Mouse (Mus musculus) intestine, embryonic 14.5 days (tissue): ENCODE data around the gene Aars. TPM values are rescaled to one million over a fixed set of nuclear protein-coding genes. Genes with fewer than 3 reads are reported as not detected.
"Not testable (repeated sequence)": the region's sequence is repeated elsewhere in the genome, so short reads cannot be mapped to it uniquely, and the experiment has no call there.

Experiments used
- ATAC-seq: fragments of 200-750 bp; cut with Nextera tagmentation; replicated peaks from 2 replicates; pipeline ENCODE4 v1.8.0; 2017; ENCODE audit warnings: low read depth, moderate number of reproducible peaks, moderate TSS enrichment, moderate library complexity; ENCODE audit not compliant: low FRiP score, low TSS enrichment
- DNase-seq: peaks from one replicate; pipeline ENCODE4 v3.0.0-alpha.2; 2018; ENCODE audit warnings: low spot score
- H3K27ac ChIP-seq: fragments of 300-500 bp; sonication (generic); 2 replicates; pipeline ENCODE4 v1.5.1; 2014; ENCODE audit warnings: low read depth, mild to moderate bottlenecking, control low read depth
- H3K27me3 ChIP-seq: fragments of 300-500 bp; sonication (generic); replicated peaks from 2 replicates; pipeline ENCODE4 v1.6.1; 2014; ENCODE audit warnings: low read length, control low read depth; ENCODE audit not compliant: control insufficient read depth, insufficient read depth
- H3K36me3 ChIP-seq: fragments of 300-500 bp; sonication (generic); 2 replicates; pipeline ENCODE4 v1.6.1; 2014; ENCODE audit warnings: low read length, control low read depth; ENCODE audit not compliant: control insufficient read depth, insufficient read depth
- H3K4me1 ChIP-seq: fragments of 300-500 bp; sonication (generic); replicated peaks from 2 replicates; pipeline ENCODE4 v1.6.1; 2014; ENCODE audit warnings: low read length, control low read depth, mixed read lengths; ENCODE audit not compliant: control insufficient read depth, insufficient read depth
- H3K4me2 ChIP-seq: fragments of 300-500 bp; sonication (generic); 2 replicates; pipeline ENCODE4 v1.6.1; 2014; ENCODE audit warnings: low read length
- H3K4me3 ChIP-seq: fragments of 300-500 bp; sonication (generic); 2 replicates; pipeline ENCODE4 v1.5.1; 2014; ENCODE audit warnings: low read depth, low read length, control low read depth, mixed read lengths
- H3K9ac ChIP-seq: fragments of 300-500 bp; sonication (generic); 2 replicates; pipeline ENCODE4 v1.6.1; 2014; ENCODE audit warnings: mild to moderate bottlenecking, low read length
- H3K9me3 ChIP-seq: fragments of 300-500 bp; sonication (generic); 2 replicates; pipeline ENCODE4 v1.6.1; 2016; ENCODE audit warnings: low read length, control low read depth; ENCODE audit not compliant: control insufficient read depth
- WGBS: fragments of 180-500 bp; shearing (Covaris S2); extraction: QIAGEN DNeasy Blood & Tissue Kit; methylation state at CpG from one replicate; pipeline ENCODE4 v1.1.7; 2014; 5-methylcytosine and 5-hydroxymethylcytosine counted together
- polyA plus RNA-seq: library from polyadenylated mRNA; unstranded; fragments of >200 nt; fragmentation: Nextera tagmentation; extraction: Ambion mirVana; gene quantifications from 2 replicates; pipeline ENCODE4 v1.2.1, GENCODE M21; 2014

Gene Aars
- polyA plus RNA-seq, result 52.7 and 55.5 TPM in 2 replicates

- Histone ChIP-seq H3K4me2 (peak within 1 kb of the TSS; percentile 79), H3K36me3 (peaks cover 15% of the 10 kb centered on the region), H3K9me3 (no peaks in the 10 kb centered on the region), H3K27ac (peak within 1 kb of the TSS; percentile 72), H3K4me3 (peak within 1 kb of the TSS; percentile 77), H3K27me3 (no peaks in the 10 kb centered on the region), H3K9ac (peak within 1 kb of the TSS; percentile 81), H3K4me1 (peaks cover 14% of the 10 kb centered on the region)
- WGBS, result 95% methylated on average over 7 of the region's 7 CpGs
- ATAC-seq (no peak), DNase-seq (no peak)
Measured at GRCm38 (mm10) chr8:111032916-111033315, at the start of gene Aars. TSS of gene Aars (plus strand) at chr8:111033144.

GRCm38 (mm10) chr8:110987805-110988744, 44.9 kb upstream of the Aars start:
- Histone ChIP-seq H3K4me2 (no peak overlapping the region), H3K27me3 (no peaks in the 10 kb centered on the region), H3K9me3 (no peaks in the 10 kb centered on the region), H3K36me3 (peaks cover 89% of the 10 kb centered on the region), H3K27ac (no peak overlapping the region), H3K4me3 (no peak overlapping the region), H3K4me1 (no peaks in the 10 kb centered on the region), H3K9ac (no peak overlapping the region)
- ATAC-seq (no peak), DNase-seq (no peak)
- 86% methylated on average over 8 of the region's 8 CpGs for WGBS

- H3K36me3 ChIP-seq, result peaks cover 73% of the 10 kb centered on the region
- no peak for ATAC-seq
- WGBS, result 83% methylated on average over 9 of the region's 9 CpGs
Measured at GRCm38 (mm10) chr8:110990017-110990416, 42.9 kb upstream of the Aars start.

GRCm38 (mm10) chr8:110996641-110997430, 36.1 kb upstream of the Aars start:
- Histone ChIP-seq H3K27ac (peak overlapping the region; percentile 80), H3K36me3 (peaks cover 15% of the 10 kb centered on the region), H3K4me3 (peak overlapping the region; percentile 98), H3K9me3 (no peaks in the 10 kb centered on the region), H3K9ac (peak overlapping the region; percentile 78), H3K27me3 (no peaks in the 10 kb centered on the region), H3K4me1 (0 out of 2 replicates have a peak, but pooled peaks cover 7% of the 10 kb centered on the region), H3K4me2 (peak overlapping the region; percentile 91)
- DNase-seq, result no peak
- no peak; the same call in 1 of the 2 replicates for ATAC-seq
- WGBS, result 36% methylated on average over 16 of the region's 16 CpGs

More at GRCm38 (mm10) chr8:110990017-110990416, 42.9 kb upstream of the Aars start:
- H3K9ac ChIP-seq, result no peak overlapping the region
- H3K4me2 ChIP-seq, result no peak overlapping the region
- no peaks in the 10 kb centered on the region for H3K27me3 ChIP-seq
- no peaks in the 10 kb centered on the region for H3K4me1 ChIP-seq
- DNase-seq, result no peak
- H3K9me3 ChIP-seq, result no peaks in the 10 kb centered on the region
- no peak overlapping the region for H3K27ac ChIP-seq
- H3K4me3 ChIP-seq, result no peak overlapping the region

- DNase-seq, result peak; percentile 90
- Histone ChIP-seq H3K9me3 (no peaks in the 10 kb centered on the region), H3K27ac (peak within 1 kb of the TSS; percentile 80), H3K9ac (peak within 1 kb of the TSS; percentile 78), H3K27me3 (no peaks in the 10 kb centered on the region), H3K36me3 (peaks cover 5% of the 10 kb centered on the region), H3K4me2 (peak within 1 kb of the TSS; percentile 91), H3K4me3 (peak within 1 kb of the TSS; percentile 98), H3K4me1 (0 out of 2 replicates have a peak, but pooled peaks cover 7% of the 10 kb centered on the region)
- ATAC-seq, result peak; percentile 94
- WGBS, result 3% methylated on average over 58 of the region's 58 CpGs
Measured at GRCm38 (mm10) chr8:110997547-110998531, 35.1 kb upstream of the Aars start, which contains the start of gene Ddx19a. TSS of gene Ddx19a (minus strand) at chr8:110997800.

GRCm38 (mm10) chr8:111010230-111010991, 22.5 kb upstream of the Aars start:
- not testable (repeated sequence) for H3K27ac ChIP-seq, H3K4me1 ChIP-seq, H3K4me2 ChIP-seq, H3K27me3 ChIP-seq, H3K9me3 ChIP-seq, DNase-seq, H3K9ac ChIP-seq, H3K4me3 ChIP-seq, ATAC-seq
- 92% methylated on average over 9 of the region's 10 CpGs for WGBS
- peaks cover 41% of the 10 kb centered on the region for H3K36me3 ChIP-seq

GRCm38 (mm10) chr8:111026609-111027008, 6.3 kb upstream of the Aars start:
- not testable (repeated sequence) for H3K9me3 ChIP-seq, H3K4me2 ChIP-seq, H3K27ac ChIP-seq, H3K36me3 ChIP-seq, H3K9ac ChIP-seq, ATAC-seq, H3K27me3 ChIP-seq, H3K4me1 ChIP-seq, H3K4me3 ChIP-seq, DNase-seq
- WGBS, result 100% methylated on average over 1 of the region's 2 CpGs
